Mouse (Mus musculus): ENCODE measurements at regions not wholly inside any gene's neighbourhood (a gene's known extent, or its start where the extent isn't known, plus 50 kb on each side); places are given as distances from the start of the nearest gene placed in this dataset.

DNA sequence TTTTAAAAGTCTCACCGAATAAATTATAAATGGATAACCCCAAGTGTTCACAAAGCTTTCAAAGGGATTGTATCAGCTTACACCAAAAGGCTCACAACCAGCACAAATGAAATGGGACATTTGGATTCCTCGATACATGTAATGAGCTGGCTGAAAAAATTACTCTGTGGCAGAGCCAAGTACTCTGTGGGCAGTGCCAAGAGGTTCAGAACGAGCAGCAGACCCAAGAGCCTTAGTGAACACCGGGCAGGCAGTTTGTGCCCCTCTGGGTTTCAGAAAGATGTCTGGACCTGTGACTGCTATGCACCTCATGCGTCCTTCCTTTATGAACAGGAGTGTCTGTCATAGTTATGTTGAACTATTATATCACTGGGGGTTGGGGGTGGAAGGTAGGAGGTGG, 74.0 kb upstream of the Atp1b1 start:
- TF ChIP-seq CTCF (IDR thresholded peaks at IDR 0.05; ENCODE audit: low read depth, low read length) (no peak), POLR2A (IDR thresholded peaks at IDR 0.05; ENCODE audit: borderline replicate concordance, low read depth, low read length) (no peak)
